Mouse (Mus musculus): ENCODE data around the gene Gm4881. TPM values are rescaled to one million over a fixed set of nuclear protein-coding genes. Genes with fewer than 3 reads are reported as not detected.
A peak's percentile ranks its signal among the peaks of the same experiment; 100 is the strongest.

Gene Gm4881
- polyA plus RNA-seq (2015; fragmentation: Nextera tagmentation; extraction: Ambion mirVana), result 0.22 and 1.3 TPM in 2 replicates

GRCm38 (mm10) chr7:24944257-24944950 lies at the start of gene Gm4881:
TSS of gene Gm4881 (minus strand) at chr7:24944494.
- peaks cover 16% of the 10 kb centered on the region for H3K4me1 ChIP-seq
- peak within 1 kb of the TSS; percentile 60 for H3K4me2 ChIP-seq (replicated peaks)
- H3K27me3 ChIP-seq, result peaks cover 89% of the 10 kb centered on the region
- H3K36me3 ChIP-seq, result no peaks in the 10 kb centered on the region
- peak within 1 kb of the TSS; percentile 32; the same call in 1 of the 2 replicates for H3K9ac ChIP-seq (replicated peaks)
- H3K9me3 ChIP-seq, result no peaks in the 10 kb centered on the region
- ATAC-seq (replicated peaks), result no peak
- 1% methylated on average over 69 of the region's 72 CpGs for WGBS
- H3K27ac ChIP-seq (replicated peaks), result no peak within 1 kb of the TSS
- H3K4me3 ChIP-seq, result peak within 1 kb of the TSS; percentile 38

DNA sequence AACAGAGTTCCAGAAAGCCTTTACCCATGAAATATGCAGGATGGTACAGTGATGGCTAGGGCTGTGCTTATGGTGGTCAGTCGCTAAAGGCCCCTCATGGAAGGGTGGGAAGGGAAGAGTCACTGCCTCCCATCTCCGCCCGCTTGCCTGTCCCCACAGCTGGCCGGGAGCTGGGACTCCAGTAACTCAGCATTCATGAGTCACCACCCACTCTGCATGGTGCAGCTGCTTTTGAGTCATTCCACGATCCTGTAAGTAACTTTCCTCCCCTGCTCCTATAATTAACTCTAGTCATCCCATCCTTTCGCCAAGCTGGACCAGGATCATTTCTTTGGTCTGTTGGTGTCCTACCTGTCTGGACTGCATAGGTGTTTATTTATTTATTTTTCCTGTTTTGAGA lies 48.8 kb upstream of the Gm4881 start:
- ATAC-seq (replicated peaks), result no peak
- WGBS, result 78% methylated on average over 6 of the region's 6 CpGs
- no peaks in the 10 kb centered on the region for H3K4me1 ChIP-seq
- H3K9me3 ChIP-seq, result no peaks in the 10 kb centered on the region
- H3K4me3 ChIP-seq, result no peak overlapping the region
- H3K27ac ChIP-seq (replicated peaks), result no peak overlapping the region
- no peak overlapping the region for H3K4me2 ChIP-seq (replicated peaks)
- H3K9ac ChIP-seq (replicated peaks), result no peak overlapping the region
- H3K27me3 ChIP-seq, result no peaks in the 10 kb centered on the region
- H3K36me3 ChIP-seq, result peaks cover 89% of the 10 kb centered on the region

GRCm38 (mm10) chr7:24990478-24990877 lies 46.2 kb upstream of the Gm4881 start:
- H3K36me3 ChIP-seq, result peaks cover 92% of the 10 kb centered on the region
- H3K9ac ChIP-seq (replicated peaks), result no peak overlapping the region
- no peaks in the 10 kb centered on the region for H3K9me3 ChIP-seq
- WGBS, result 79% methylated on average over 8 of the region's 8 CpGs
- H3K4me2 ChIP-seq (replicated peaks), result no peak overlapping the region
- no peak for ATAC-seq (replicated peaks)
- no peaks in the 10 kb centered on the region for H3K27me3 ChIP-seq
- H3K4me3 ChIP-seq, result no peak overlapping the region
- no peaks in the 10 kb centered on the region for H3K4me1 ChIP-seq
- H3K27ac ChIP-seq (replicated peaks), result no peak overlapping the region

GRCm38 (mm10) chr7:24987941-24988340 lies 43.6 kb upstream of the Gm4881 start:
- Histone ChIP-seq H3K9me3 (no peaks in the 10 kb centered on the region), H3K27ac (replicated peaks) (no peak overlapping the region), H3K27me3 (no peaks in the 10 kb centered on the region), H3K4me1 (no peaks in the 10 kb centered on the region), H3K36me3 (peaks cover 91% of the 10 kb centered on the region), H3K9ac (replicated peaks) (no peak overlapping the region), H3K4me3 (no peak overlapping the region), H3K4me2 (replicated peaks) (no peak overlapping the region)
- WGBS, result 90% methylated on average over 14 of the region's 14 CpGs
- ATAC-seq (replicated peaks), result no peak

DNA sequence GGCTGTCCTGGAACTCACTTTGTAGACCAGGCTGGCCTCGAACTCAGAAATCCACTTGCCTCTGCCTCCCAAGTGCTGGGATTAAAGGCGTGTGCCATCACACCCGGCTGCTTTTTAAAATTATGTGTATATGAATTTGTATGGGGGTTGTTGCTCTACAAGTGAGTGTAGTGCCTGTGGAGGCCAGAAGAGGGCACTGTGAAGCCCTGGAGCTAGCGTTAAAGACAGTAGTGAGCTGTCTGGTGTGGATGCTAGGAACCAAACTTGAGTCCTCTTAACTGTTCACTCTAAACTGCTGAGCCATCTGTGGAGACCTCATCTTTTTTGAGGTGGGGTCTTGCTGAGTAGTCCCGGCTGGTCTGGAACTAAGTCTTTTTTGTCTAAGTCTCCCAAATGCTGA lies 41.5 kb upstream of the Gm4881 start:
- Histone ChIP-seq H3K27me3 (no peaks in the 10 kb centered on the region), H3K36me3 (peaks cover 94% of the 10 kb centered on the region), H3K9ac (replicated peaks) (no peak overlapping the region), H3K4me3 (no peak overlapping the region), H3K4me2 (replicated peaks) (no peak overlapping the region), H3K4me1 (no peaks in the 10 kb centered on the region), H3K27ac (replicated peaks) (no peak overlapping the region), H3K9me3 (no peaks in the 10 kb centered on the region)
- 72% methylated on average over 5 of the region's 5 CpGs for WGBS
- ATAC-seq (replicated peaks), result no peak

DNA sequence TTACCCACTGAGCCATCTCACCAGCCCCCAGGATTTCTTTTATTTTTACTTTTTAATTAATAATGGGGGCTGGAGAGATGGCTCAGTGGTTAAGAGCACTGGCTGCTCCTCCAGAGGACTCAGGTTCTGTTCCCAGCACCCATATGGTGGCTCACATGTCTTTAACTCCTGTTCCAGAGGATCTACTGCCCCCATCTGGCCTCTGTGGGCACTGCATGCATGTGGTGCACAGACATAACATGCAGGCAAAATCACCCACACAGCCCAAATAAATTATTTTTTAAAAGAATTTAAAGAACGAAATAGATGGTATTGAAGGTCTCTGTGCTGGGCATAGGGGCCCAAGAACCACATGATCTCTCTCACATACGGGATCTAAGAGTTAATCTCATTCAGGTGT lies 40.0 kb upstream of the Gm4881 start:
- H3K27ac ChIP-seq (replicated peaks), result no peak overlapping the region
- H3K4me3 ChIP-seq, result no peak overlapping the region
- WGBS, result 91% methylated on average over 2 of the region's 2 CpGs
- peaks cover 94% of the 10 kb centered on the region for H3K36me3 ChIP-seq
- no peak overlapping the region for H3K9ac ChIP-seq (replicated peaks)
- no peaks in the 10 kb centered on the region for H3K9me3 ChIP-seq
- ATAC-seq (replicated peaks), result no peak
- H3K4me1 ChIP-seq, result no peaks in the 10 kb centered on the region
- no peak overlapping the region for H3K4me2 ChIP-seq (replicated peaks)
- H3K27me3 ChIP-seq, result no peaks in the 10 kb centered on the region

GRCm38 (mm10) chr7:24983396-24983795 lies 39.1 kb upstream of the Gm4881 start:
- ATAC-seq (replicated peaks), result no peak
- peaks cover 94% of the 10 kb centered on the region for H3K36me3 ChIP-seq
- WGBS, result 93% methylated on average over 5 of the region's 5 CpGs
- H3K4me2 ChIP-seq (replicated peaks), result no peak overlapping the region
- no peak overlapping the region for H3K27ac ChIP-seq (replicated peaks)
- H3K9ac ChIP-seq (replicated peaks), result no peak overlapping the region
- H3K4me3 ChIP-seq, result no peak overlapping the region
- H3K27me3 ChIP-seq, result no peaks in the 10 kb centered on the region
- no peaks in the 10 kb centered on the region for H3K9me3 ChIP-seq
- H3K4me1 ChIP-seq, result no peaks in the 10 kb centered on the region

GRCm38 (mm10) chr7:24980439-24980838 lies 36.1 kb upstream of the Gm4881 start:
- WGBS, result 90% methylated on average over 7 of the region's 7 CpGs
- ATAC-seq (replicated peaks), result no peak
- no peak overlapping the region for H3K27ac ChIP-seq (replicated peaks)
- no peaks in the 10 kb centered on the region for H3K4me1 ChIP-seq
- no peak overlapping the region for H3K9ac ChIP-seq (replicated peaks)
- H3K27me3 ChIP-seq, result no peaks in the 10 kb centered on the region
- H3K4me2 ChIP-seq (replicated peaks), result no peak overlapping the region
- no peaks in the 10 kb centered on the region for H3K9me3 ChIP-seq
- H3K4me3 ChIP-seq, result no peak overlapping the region
- peaks cover 76% of the 10 kb centered on the region for H3K36me3 ChIP-seq

- Histone ChIP-seq H3K27ac (replicated peaks) (no peak overlapping the region), H3K4me1 (no peaks in the 10 kb centered on the region), H3K9me3 (no peaks in the 10 kb centered on the region), H3K9ac (replicated peaks) (no peak overlapping the region), H3K36me3 (peaks cover 62% of the 10 kb centered on the region), H3K4me3 (no peak overlapping the region), H3K27me3 (no peaks in the 10 kb centered on the region), H3K4me2 (replicated peaks) (no peak overlapping the region)
- ATAC-seq (replicated peaks), result no peak
- 82% methylated on average over 7 of the region's 7 CpGs for WGBS
Observed at GRCm38 (mm10) chr7:24978781-24979180, 34.5 kb upstream of the Gm4881 start.

DNA sequence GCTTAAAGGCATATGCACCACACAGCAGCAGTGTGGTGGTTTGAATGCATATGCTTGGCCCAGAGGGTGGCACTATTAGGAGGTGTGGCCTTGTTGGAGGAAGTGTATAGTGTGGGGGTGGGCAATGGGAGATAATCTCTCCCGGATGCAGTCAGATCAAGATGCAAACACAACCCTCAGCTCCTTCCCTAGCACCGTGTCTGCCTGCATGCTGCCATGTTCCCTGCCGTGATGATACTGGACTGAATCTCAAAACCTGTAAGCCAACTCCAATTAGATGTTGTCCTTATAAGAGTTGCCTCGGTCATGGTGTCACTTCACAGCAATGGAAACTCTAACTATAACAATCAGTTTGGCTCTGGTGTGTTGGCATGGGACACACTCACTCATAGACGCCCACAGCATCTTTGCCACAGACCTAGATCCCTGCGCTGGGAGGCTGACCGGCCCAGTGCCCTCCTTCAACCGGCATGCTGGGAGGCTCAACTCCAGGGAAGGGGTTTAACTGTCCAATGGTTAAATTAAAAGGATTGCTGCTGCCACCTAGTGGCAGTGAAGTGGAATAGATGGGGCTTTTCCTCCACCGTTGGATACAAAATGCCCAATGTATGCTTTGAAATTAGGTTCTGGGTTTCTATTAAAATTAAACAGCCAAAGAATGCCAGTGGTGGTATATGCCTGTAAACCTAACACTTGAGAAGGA lies 30.8 kb upstream of the Gm4881 start:
- Histone ChIP-seq H3K9ac (replicated peaks) (no peak overlapping the region), H3K4me3 (no peak overlapping the region), H3K36me3 (peaks cover 28% of the 10 kb centered on the region), H3K9me3 (no peaks in the 10 kb centered on the region), H3K27me3 (no peaks in the 10 kb centered on the region), H3K4me1 (peaks cover 14% of the 10 kb centered on the region), H3K27ac (replicated peaks) (no peak overlapping the region), H3K4me2 (replicated peaks) (no peak overlapping the region)
- no peak for ATAC-seq (replicated peaks)
- WGBS, result 30% methylated on average over 9 of the region's 9 CpGs

DNA sequence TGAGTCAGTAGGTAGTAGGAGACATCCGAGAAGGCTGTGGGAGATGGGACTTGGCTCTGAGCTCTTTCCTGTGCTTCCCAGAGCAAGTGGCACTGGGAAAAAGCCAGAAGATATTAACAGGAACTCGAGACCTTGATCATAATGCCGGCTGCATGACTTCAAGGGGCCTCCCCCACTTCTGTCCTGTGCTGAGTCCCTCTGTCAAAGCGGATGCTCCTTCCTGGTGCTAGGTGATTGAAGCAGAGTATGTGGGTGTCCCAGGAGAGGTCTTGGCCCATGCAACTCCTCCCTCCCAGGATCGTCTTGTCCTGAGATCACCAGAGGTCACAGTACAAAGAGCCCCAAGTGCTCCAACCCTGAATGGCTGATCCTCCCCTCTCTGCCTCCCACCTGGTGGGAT lies 29.6 kb upstream of the Gm4881 start:
- no peak overlapping the region for H3K4me3 ChIP-seq
- no peak overlapping the region for H3K9ac ChIP-seq (replicated peaks)
- no peak overlapping the region for H3K4me2 ChIP-seq (replicated peaks)
- H3K27ac ChIP-seq (replicated peaks), result no peak overlapping the region
- no peaks in the 10 kb centered on the region for H3K27me3 ChIP-seq
- H3K9me3 ChIP-seq, result no peaks in the 10 kb centered on the region
- H3K36me3 ChIP-seq, result peaks cover 17% of the 10 kb centered on the region
- peaks cover 18% of the 10 kb centered on the region for H3K4me1 ChIP-seq
- WGBS, result 81% methylated on average over 5 of the region's 5 CpGs
- ATAC-seq (replicated peaks), result no peak

- Histone ChIP-seq H3K9ac (replicated peaks) (no peak overlapping the region), H3K27ac (replicated peaks) (no peak overlapping the region), H3K4me1 (peaks cover 18% of the 10 kb centered on the region), H3K4me2 (replicated peaks) (no peak overlapping the region), H3K36me3 (peaks cover 11% of the 10 kb centered on the region; the same call in 1 of the 2 replicates), H3K9me3 (no peaks in the 10 kb centered on the region), H3K27me3 (no peaks in the 10 kb centered on the region), H3K4me3 (no peak overlapping the region)
- ATAC-seq (replicated peaks), result no peak
- 90% methylated on average over 4 of the region's 4 CpGs for WGBS
Observed at GRCm38 (mm10) chr7:24973208-24973607, 28.9 kb upstream of the Gm4881 start.

All from forebrain, embryonic 15.5 days (tissue).